Mouse (Mus musculus) testis, adult 2 months (tissue): ENCODE data around the gene Tubgcp2. TPM values are rescaled to one million over a fixed set of nuclear protein-coding genes. Genes with fewer than 3 reads are reported as not detected.
A peak's percentile ranks its signal among the peaks of the same experiment; 100 is the strongest.

Experiments
- H3K27ac ChIP-seq: fragments of 200-500 bp; 2 replicates; pipeline ENCODE4 v1.5.1; 2012; ENCODE audit warnings: low read depth, low read length; ENCODE audit not compliant: control insufficient read depth, insufficient read depth
- H3K27me3 ChIP-seq: fragments of 200-500 bp; 2 replicates; pipeline ENCODE4 v1.6.1; 2012; ENCODE audit warnings: mild to moderate bottlenecking, low read length, moderate library complexity; ENCODE audit not compliant: control insufficient read depth, insufficient read depth
- H3K36me3 ChIP-seq: fragments of 200-500 bp; 2 replicates; pipeline ENCODE4 v1.6.1; 2012; ENCODE audit warnings: mild to moderate bottlenecking, low read length; ENCODE audit not compliant: control insufficient read depth, insufficient read depth
- H3K4me1 ChIP-seq: fragments of 200-500 bp; 2 replicates; pipeline ENCODE4 v1.6.1; 2012; ENCODE audit warnings: low read length; ENCODE audit not compliant: control insufficient read depth, insufficient read depth
- H3K4me3 ChIP-seq: fragments of 200-500 bp; 2 replicates; pipeline ENCODE4 v1.5.1; 2012; ENCODE audit warnings: low read depth, mild to moderate bottlenecking, low read length, moderate library complexity, mixed read lengths; ENCODE audit not compliant: control insufficient read depth
- CTCF ChIP-seq: fragments of 200-500 bp; IDR thresholded peaks from 2 replicates; pipeline ENCODE4 v1.5.1; 2012; ENCODE audit warnings: low read depth, mild to moderate bottlenecking, inconsistent platforms, low read length, moderate library complexity; ENCODE audit not compliant: control insufficient read depth, insufficient read depth, insufficient replicate concordance
- POLR2A ChIP-seq: fragments of 200-500 bp; IDR thresholded peaks from 2 replicates; pipeline ENCODE4 v1.6.1; 2012; ENCODE audit warnings: low read depth, mild to moderate bottlenecking, inconsistent platforms, low read length, moderate library complexity; ENCODE audit not compliant: control insufficient read depth
- polyA plus RNA-seq: library from polyadenylated mRNA; depleted of rRNA; stranded (reverse); fragments of >200 nt; gene quantifications from 2 replicates; pipeline ENCODE4 v1.2.3, GENCODE M21; 2012

Gene Tubgcp2
- polyA plus RNA-seq, 1 experiment = 60.3 TPM

DNA sequence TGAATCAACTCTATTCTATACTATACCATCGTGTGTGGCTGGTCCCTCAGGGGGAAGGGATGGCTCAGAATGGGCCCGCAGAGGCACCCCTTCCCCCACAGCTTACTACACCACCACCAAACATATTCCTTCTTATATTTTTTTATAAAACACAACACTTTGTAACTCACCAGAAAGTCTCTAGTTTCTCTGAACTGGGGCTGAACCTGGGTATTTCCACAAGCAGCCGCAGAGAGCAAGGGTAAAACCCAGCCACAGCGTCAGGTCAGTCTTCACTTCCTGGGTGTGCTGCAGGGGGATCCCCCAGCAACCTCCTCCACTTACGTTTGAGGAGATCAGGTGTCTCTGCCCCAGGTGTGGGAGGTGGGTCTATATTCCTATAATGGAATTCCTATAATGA, 68.0 kb downstream of the Tubgcp2 start:
- H3K4me3 ChIP-seq = no peak overlapping the region
- no peaks in the 10 kb centered on the region for H3K27me3 ChIP-seq
- no peaks in the 10 kb centered on the region for H3K4me1 ChIP-seq
- H3K27ac ChIP-seq = no peak overlapping the region
- TF ChIP-seq CTCF = no peak
- no peak for TF ChIP-seq POLR2A
- no peaks in the 10 kb centered on the region for H3K36me3 ChIP-seq

DNA sequence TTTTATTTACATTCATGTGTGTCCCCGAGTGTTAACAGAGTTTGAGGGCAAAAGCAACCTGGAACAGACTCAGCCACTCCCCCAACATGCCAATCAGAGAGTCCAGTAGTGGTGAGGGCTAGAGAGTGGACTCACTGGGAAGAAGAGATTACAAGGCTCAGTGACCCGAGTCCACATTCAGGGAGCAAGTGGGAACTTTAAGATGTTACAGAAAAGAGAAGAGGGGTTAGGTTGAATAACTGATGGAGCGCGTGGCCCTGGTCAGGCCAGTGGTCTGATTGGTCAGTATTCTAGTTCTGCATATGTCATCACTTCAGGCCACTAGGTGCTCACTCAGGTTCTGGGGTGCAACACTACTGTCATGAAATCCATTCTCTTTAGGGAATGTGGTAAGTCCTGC, 69.3 kb downstream of the Tubgcp2 start:
- no peak for TF ChIP-seq POLR2A
- no peak for TF ChIP-seq CTCF
- Histone ChIP-seq H3K4me1 (no peaks in the 10 kb centered on the region), H3K27ac (peak overlapping the region; percentile 36), H3K36me3 (no peaks in the 10 kb centered on the region), H3K27me3 (no peaks in the 10 kb centered on the region), H3K4me3 (no peak overlapping the region)

DNA sequence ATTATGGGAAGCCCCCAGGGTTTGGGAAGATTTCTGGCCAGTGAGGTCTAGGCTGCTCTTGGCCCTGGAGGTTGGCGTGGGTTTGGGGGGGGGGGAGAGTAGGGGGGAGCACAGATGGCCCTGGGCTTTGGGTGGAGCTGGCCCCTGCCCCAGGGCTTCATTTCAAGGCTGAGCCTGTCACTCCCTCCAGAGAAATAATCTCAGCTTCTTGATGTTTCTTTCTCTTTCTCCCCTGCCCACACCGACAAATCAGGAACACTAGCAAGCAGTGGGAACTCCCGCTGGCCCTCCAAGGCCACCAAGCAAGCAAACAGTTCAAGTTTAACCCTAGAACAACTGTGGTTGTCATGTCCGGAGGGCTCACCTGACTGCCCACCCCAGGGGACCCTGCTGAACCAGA, 72.7 kb downstream of the Tubgcp2 start:
- H3K4me1 ChIP-seq = no peaks in the 10 kb centered on the region
- no peak overlapping the region for H3K4me3 ChIP-seq
- H3K27me3 ChIP-seq = no peaks in the 10 kb centered on the region
- TF ChIP-seq POLR2A = no peak
- TF ChIP-seq CTCF = no peak
- peak overlapping the region; percentile 73 for H3K27ac ChIP-seq
- no peaks in the 10 kb centered on the region for H3K36me3 ChIP-seq

DNA sequence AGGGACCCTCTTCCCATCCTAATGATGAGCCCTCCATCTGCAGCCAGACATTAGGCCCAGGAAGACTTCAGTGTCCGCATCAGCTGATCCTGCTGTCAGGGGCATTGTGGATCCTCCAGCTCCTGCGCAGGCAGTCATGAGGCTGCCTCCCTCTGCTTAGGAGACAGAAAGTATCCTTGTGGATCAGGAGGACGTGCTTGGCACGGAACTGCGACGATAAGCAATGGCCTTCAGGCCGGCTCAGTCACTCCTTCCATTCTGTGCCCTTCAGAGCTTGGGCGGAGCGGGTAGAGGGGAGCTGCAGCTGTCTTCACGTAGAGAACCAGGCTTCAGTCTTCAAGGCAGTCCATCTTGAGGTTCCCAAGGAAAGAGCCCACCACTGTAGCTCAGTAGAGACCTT, 75.3 kb downstream of the Tubgcp2 start:
- no peaks in the 10 kb centered on the region for H3K27me3 ChIP-seq

DNA sequence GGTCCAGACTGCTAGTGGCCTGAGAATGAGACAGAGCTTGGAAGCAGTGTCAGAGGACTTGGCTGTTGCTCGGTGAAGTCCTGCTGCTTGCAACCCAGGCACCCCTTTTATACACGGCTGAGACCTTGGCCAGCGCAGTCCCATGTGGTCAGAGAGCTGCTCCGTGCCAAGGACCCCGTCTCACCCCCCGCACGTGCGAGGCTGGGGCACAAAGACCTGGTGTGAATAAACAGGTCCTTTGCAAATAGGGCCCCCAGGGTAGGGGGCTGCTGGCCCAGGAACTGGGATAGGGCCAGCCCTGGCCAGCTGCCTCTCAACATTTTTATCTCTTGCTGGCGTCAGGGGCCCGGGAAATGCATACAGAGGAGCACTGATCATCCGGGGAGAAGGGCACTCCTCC, 78.5 kb downstream of the Tubgcp2 start:
- Histone ChIP-seq H3K27ac (peak overlapping the region; percentile 75), H3K27me3 (no peaks in the 10 kb centered on the region), H3K4me1 (no peaks in the 10 kb centered on the region), H3K4me3 (peak overlapping the region; percentile 60), H3K36me3 (no peaks in the 10 kb centered on the region)
- peak; percentile 81; the same call in 1 of the 2 replicates for TF ChIP-seq POLR2A
- TF ChIP-seq CTCF = no peak

More for the DNA sequence above, 75.3 kb downstream of the Tubgcp2 start:
- Histone ChIP-seq H3K27ac (peak overlapping the region; percentile 87), H3K4me1 (no peaks in the 10 kb centered on the region), H3K4me3 (no peak overlapping the region), H3K36me3 (no peaks in the 10 kb centered on the region)
- no peak; the same call in none of the 2 replicates for TF ChIP-seq POLR2A

DNA sequence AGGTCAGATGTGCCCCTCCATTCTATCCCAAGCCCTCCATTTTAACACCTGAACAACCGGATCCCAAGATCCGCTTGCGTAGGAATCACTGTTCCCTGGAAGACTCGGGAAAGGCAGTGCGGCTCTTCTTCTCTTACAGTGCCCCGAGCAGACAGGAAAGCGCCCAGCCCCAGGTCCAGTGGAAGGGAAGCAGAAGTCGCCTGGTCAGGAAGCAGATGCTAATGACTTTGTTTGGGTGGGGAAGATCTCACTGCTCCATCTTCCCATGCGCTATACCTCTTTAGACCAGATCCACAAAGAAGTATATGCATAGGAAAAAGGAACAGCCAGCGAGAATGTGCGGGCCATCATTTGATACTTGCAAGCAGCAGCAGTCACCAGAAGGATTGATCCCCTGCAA, 79.0 kb downstream of the Tubgcp2 start:
- TF ChIP-seq POLR2A (no peak), CTCF (no peak)
- Histone ChIP-seq H3K36me3 (no peaks in the 10 kb centered on the region), H3K4me1 (no peaks in the 10 kb centered on the region), H3K27ac (peak overlapping the region; percentile 75), H3K27me3 (no peaks in the 10 kb centered on the region), H3K4me3 (peak overlapping the region; percentile 60)

DNA sequence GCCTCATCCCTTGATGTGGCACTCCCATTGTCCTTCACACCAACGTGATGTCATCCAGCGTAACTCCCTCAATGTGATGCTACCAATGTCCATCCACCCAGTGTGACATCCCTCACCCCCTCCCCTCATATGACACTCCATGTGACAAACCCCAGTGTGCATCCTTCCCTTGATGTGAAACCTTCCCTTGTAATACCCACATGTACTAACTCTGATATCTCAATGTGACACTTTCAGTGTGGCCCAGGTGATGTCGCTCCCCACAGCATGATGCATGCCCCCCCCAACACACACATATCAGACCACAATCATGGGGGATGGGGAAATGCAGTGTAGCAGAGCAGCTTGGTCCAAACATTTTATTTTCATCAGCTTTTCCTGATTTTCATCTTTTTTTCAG, 79.8 kb downstream of the Tubgcp2 start:
- TF ChIP-seq POLR2A = peak; percentile 39; the same call in 1 of the 2 replicates
- no peak for TF ChIP-seq CTCF
- Histone ChIP-seq H3K36me3 (no peaks in the 10 kb centered on the region), H3K4me3 (no peak overlapping the region; the same call in 1 of the 2 replicates), H3K27me3 (no peaks in the 10 kb centered on the region), H3K27ac (no peak overlapping the region), H3K4me1 (peaks cover 2% of the 10 kb centered on the region; the same call in 1 of the 2 replicates)

DNA sequence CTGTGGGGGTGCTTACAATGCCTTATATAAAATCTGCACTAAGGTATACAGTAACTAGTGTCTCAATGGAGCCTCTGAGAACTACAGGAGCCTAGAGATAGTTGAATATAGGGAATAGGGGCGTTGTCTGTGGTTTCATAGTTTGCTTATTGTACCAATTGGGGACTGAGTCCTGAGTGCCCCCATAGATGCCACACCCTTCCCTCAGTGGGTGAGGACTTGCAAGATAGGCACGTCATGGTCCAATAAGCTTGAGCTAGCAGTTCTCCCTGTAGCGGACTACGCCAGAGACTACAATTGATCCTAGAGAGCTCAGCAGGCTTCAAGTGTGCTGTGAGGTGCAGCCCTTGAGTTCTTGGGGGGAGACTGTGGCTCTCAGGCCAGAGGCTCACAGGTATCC, 81.0 kb downstream of the Tubgcp2 start:
- H3K36me3 ChIP-seq = no peaks in the 10 kb centered on the region
- H3K4me1 ChIP-seq = peaks cover 4% of the 10 kb centered on the region; the same call in 1 of the 2 replicates
- TF ChIP-seq CTCF = no peak
- TF ChIP-seq POLR2A = no peak
- no peak overlapping the region for H3K4me3 ChIP-seq
- H3K27ac ChIP-seq = no peak overlapping the region
- no peaks in the 10 kb centered on the region for H3K27me3 ChIP-seq
